Mouse (Mus musculus) forebrain, embryonic 14.5 days (tissue): ENCODE data around the gene Chst11. TPM values are rescaled to one million over a fixed set of nuclear protein-coding genes. Genes with fewer than 3 reads are reported as not detected.

ENCODE experiments used
- ATAC-seq: fragments of 200-750 bp; cut with Nextera tagmentation; 2 replicates; pipeline ENCODE4 v1.8.0; 2017; ENCODE audit warnings: mild to moderate bottlenecking, moderate library complexity
- DNase-seq: peaks from one replicate; pipeline ENCODE4 v3.0.0-alpha.2; 2015; ENCODE audit warnings: low spot score
- H3K27ac ChIP-seq: fragments of 300-500 bp; sonication (generic); 2 replicates; pipeline ENCODE4 v1.5.1; 2014; ENCODE audit warnings: low read depth, mild to moderate bottlenecking, control low read depth, low read length, moderate library complexity
- H3K27me3 ChIP-seq: fragments of 300-500 bp; sonication (generic); replicated peaks from 2 replicates; pipeline ENCODE4 v1.6.1; 2014; ENCODE audit warnings: low read length, control low read depth, mixed read lengths; ENCODE audit not compliant: control insufficient read depth, insufficient read depth
- H3K36me3 ChIP-seq: fragments of 300-500 bp; sonication (generic); 2 replicates; pipeline ENCODE4 v1.6.1; 2014; ENCODE audit warnings: low read length, control low read depth; ENCODE audit not compliant: control insufficient read depth, insufficient read depth
- H3K4me1 ChIP-seq: fragments of 300-500 bp; sonication (generic); 2 replicates; pipeline ENCODE4 v1.6.1; 2014; ENCODE audit warnings: antibody characterized with exemption, low read length, control low read depth; ENCODE audit not compliant: control insufficient read depth, insufficient read depth
- H3K4me2 ChIP-seq: fragments of 300-500 bp; sonication (generic); 2 replicates; pipeline ENCODE4 v1.6.1; 2014; ENCODE audit warnings: mild to moderate bottlenecking, control low read depth, low read length
- H3K4me3 ChIP-seq: fragments of 300-500 bp; sonication (generic); 2 replicates; pipeline ENCODE4 v1.5.1; 2014; ENCODE audit warnings: low read depth, low read length, control low read depth
- H3K9ac ChIP-seq: fragments of 300-500 bp; sonication (generic); 2 replicates; pipeline ENCODE4 v1.6.1; 2014; ENCODE audit warnings: mild to moderate bottlenecking, low read length, control low read depth, moderate library complexity
- H3K9me3 ChIP-seq: fragments of 300-500 bp; sonication (generic); replicated peaks from 2 replicates; pipeline ENCODE4 v1.6.1; 2016; ENCODE audit warnings: low read length, control low read depth, mixed read lengths; ENCODE audit not compliant: control insufficient read depth
- WGBS: fragments of 180-500 bp; shearing (Covaris S2); extraction: QIAGEN DNeasy Blood & Tissue Kit; methylation state at CpG from one replicate; pipeline ENCODE4 v1.1.7; 2014; 5-methylcytosine and 5-hydroxymethylcytosine counted together
- polyA plus RNA-seq: library from polyadenylated mRNA; unstranded; fragments of >200 nt; fragmentation: Nextera tagmentation; extraction: Ambion mirVana; gene quantifications from 2 replicates; pipeline ENCODE4 v1.2.1, GENCODE M21; 2014

The Chst11 gene
- polyA plus RNA-seq, 1 experiment from 2014 or later: 4.2 TPM

DNA sequence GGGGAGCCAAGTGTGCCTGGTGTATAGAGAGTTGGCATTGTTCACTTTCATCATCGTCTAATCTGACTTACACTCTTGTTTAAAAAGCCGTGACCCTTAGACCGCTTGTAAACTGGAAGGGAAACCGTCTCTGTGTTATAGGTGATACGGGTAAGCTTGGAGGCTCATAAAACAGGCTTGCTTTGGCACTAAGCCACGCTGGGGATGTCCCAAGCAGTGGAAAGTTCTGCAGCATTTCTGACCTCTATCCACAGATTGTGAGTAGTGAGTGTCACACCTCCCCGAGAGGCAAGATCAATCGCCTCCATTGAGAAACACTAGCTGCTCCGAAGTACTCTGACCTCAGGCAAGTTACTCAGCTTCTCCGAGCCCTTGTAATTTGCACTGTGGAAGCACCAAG, 47.3 kb downstream of the Chst11 start:
- no peak overlapping the region for H3K27ac ChIP-seq
- ATAC-seq: no peak

DNA sequence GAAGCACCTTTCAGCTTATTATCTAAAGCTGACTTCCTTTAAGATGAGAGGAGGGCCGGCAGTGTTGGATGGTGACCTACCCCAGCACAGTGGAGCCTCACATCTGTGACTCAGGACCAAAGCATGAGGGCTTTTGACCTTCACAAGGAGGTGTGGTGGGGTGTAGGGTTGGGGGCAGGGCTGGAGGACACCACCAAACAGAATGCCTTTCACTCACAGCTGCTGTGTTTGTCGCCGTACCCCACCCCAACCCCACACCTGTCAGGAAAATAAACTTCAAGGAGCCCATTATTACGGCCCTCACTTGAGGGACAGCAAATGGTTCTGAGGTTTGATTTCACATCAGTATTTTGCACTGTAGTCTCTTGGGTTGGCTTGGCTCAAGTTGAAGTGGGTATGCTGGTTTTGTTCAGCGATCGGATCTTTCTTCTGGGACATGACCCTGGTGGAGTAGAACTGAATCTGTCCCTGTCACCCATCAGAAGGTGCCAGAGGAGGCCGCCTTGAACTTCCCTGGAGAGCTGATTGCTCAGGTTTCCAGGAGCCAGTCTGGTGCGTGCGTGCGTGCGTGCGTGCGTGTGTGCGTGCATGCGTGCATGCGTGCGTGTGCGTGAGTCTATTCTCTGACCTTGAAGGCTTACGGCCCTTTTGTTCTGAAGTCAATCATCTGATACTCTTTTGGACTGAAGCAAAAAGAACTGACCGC, 51.2 kb downstream of the Chst11 start:
- no peak overlapping the region for H3K4me2 ChIP-seq
- ATAC-seq (no peak), DNase-seq (no peak)
- WGBS: 74% methylated on average over 20 of the region's 20 CpGs
- H3K9me3 ChIP-seq: no peaks in the 10 kb centered on the region
- H3K27ac ChIP-seq: no peak overlapping the region
- H3K9ac ChIP-seq: no peak overlapping the region
- no peaks in the 10 kb centered on the region for H3K36me3 ChIP-seq
- H3K4me3 ChIP-seq: no peak overlapping the region
- no peaks in the 10 kb centered on the region for H3K27me3 ChIP-seq
- no peaks in the 10 kb centered on the region; the same call in 1 of the 2 replicates for H3K4me1 ChIP-seq

More for the DNA sequence above, 47.3 kb downstream of the Chst11 start:
- 82% methylated on average over 10 of the region's 10 CpGs for WGBS
- Histone ChIP-seq H3K4me3 (no peak overlapping the region), H3K9ac (no peak overlapping the region), H3K27me3 (no peaks in the 10 kb centered on the region), H3K4me1 (no peaks in the 10 kb centered on the region; the same call in 1 of the 2 replicates), H3K36me3 (no peaks in the 10 kb centered on the region), H3K9me3 (no peaks in the 10 kb centered on the region), H3K4me2 (no peak overlapping the region)
- DNase-seq: no peak

DNA sequence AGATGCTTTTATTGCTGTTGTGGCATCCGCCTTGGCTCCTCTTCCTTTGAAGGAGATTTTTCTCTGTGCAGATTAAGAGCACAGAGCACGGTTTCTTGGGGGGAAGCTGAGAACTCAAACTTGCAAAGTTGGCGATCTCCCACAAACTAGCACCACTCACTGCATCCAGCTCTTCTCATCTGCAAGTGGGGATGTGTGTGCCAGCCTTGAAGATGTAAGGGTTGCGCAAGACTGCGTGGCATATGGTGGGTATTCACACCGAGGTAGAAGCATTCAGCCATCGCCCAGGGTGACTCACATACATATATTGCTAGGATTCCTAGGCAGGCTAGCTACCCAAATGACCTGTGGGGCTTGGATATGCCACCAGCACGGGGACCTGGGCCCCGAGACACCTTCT, 52.9 kb downstream of the Chst11 start:
- DNase-seq (no peak), ATAC-seq (no peak)
- no peak overlapping the region for H3K4me2 ChIP-seq
- H3K4me3 ChIP-seq: no peak overlapping the region
- no peak overlapping the region for H3K27ac ChIP-seq
- WGBS: 83% methylated on average over 9 of the region's 9 CpGs
- H3K4me1 ChIP-seq: peaks cover 12% of the 10 kb centered on the region
- H3K9ac ChIP-seq: no peak overlapping the region
- H3K27me3 ChIP-seq: no peaks in the 10 kb centered on the region
- H3K36me3 ChIP-seq: no peaks in the 10 kb centered on the region
- no peaks in the 10 kb centered on the region for H3K9me3 ChIP-seq

GRCm38 (mm10) chr10:83039414-83039813, 54.1 kb downstream of the Chst11 start:
- Histone ChIP-seq H3K4me3 (no peak overlapping the region), H3K9ac (no peak overlapping the region), H3K9me3 (no peaks in the 10 kb centered on the region), H3K4me1 (peaks cover 13% of the 10 kb centered on the region), H3K27ac (no peak overlapping the region), H3K36me3 (no peaks in the 10 kb centered on the region), H3K27me3 (no peaks in the 10 kb centered on the region), H3K4me2 (no peak overlapping the region)
- WGBS: 85% methylated on average over 10 of the region's 10 CpGs
- ATAC-seq: no peak
- DNase-seq: no peak

DNA sequence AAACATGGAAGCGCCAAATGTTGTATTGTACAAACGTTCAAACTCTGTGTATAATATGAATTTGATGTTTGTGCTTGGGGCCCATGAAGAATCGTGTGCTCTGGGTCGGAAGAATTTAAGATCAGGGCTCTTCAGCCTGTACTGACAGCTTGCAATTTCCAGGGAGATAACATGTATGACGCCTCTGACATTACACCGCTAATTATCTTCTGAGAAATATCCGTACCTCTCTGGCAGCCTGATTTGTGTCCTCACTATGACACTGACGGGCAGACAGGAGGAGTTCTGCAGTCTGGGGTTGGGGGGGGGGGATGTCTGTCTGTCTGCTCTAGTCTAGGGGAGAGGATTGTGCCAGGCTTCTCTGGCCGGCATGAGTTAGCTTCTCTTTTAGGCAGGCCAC, 56.6 kb downstream of the Chst11 start:
- no peaks in the 10 kb centered on the region for H3K9me3 ChIP-seq
- no peak overlapping the region for H3K4me3 ChIP-seq
- DNase-seq: no peak
- H3K4me1 ChIP-seq: peaks cover 13% of the 10 kb centered on the region
- WGBS: 61% methylated on average over 9 of the region's 9 CpGs
- no peak overlapping the region for H3K9ac ChIP-seq
- peak; percentile 22 for ATAC-seq
- H3K36me3 ChIP-seq: no peaks in the 10 kb centered on the region
- H3K27ac ChIP-seq: no peak overlapping the region
- H3K4me2 ChIP-seq: no peak overlapping the region
- no peaks in the 10 kb centered on the region for H3K27me3 ChIP-seq

- H3K4me1 ChIP-seq: peaks cover 13% of the 10 kb centered on the region
- H3K27me3 ChIP-seq: no peaks in the 10 kb centered on the region
- ATAC-seq (peak; percentile 43), DNase-seq (peak; percentile 27)
- H3K36me3 ChIP-seq: no peaks in the 10 kb centered on the region
- 0 out of 2 replicates have a peak overlapping the region, but pooled peaks have one; percentile 39 for H3K27ac ChIP-seq
- H3K9ac ChIP-seq: no peak overlapping the region
- H3K4me3 ChIP-seq: no peak overlapping the region
- no peaks in the 10 kb centered on the region for H3K9me3 ChIP-seq
- 12% methylated on average over 10 of the region's 10 CpGs for WGBS
- no peak overlapping the region for H3K4me2 ChIP-seq
Observed at GRCm38 (mm10) chr10:83042613-83043477, 57.5 kb downstream of the Chst11 start.

- Histone ChIP-seq H3K27ac (0 out of 2 replicates have a peak overlapping the region, but pooled peaks have one; percentile 2), H3K9me3 (no peaks in the 10 kb centered on the region), H3K36me3 (no peaks in the 10 kb centered on the region), H3K9ac (no peak overlapping the region), H3K27me3 (no peaks in the 10 kb centered on the region), H3K4me1 (peaks cover 13% of the 10 kb centered on the region), H3K4me2 (no peak overlapping the region), H3K4me3 (no peak overlapping the region)
- DNase-seq (no peak), ATAC-seq (no peak)
- 70% methylated on average over 2 of the region's 2 CpGs for WGBS
Observed at GRCm38 (mm10) chr10:83043478-83044259, 58.4 kb downstream of the Chst11 start.

GRCm38 (mm10) chr10:83049174-83049780, 64.0 kb downstream of the Chst11 start:
- Histone ChIP-seq H3K4me3 (no peak overlapping the region), H3K9ac (peak overlapping the region; percentile 32; the same call in 1 of the 2 replicates), H3K4me2 (peak overlapping the region; percentile 18; the same call in 1 of the 2 replicates), H3K4me1 (no peaks in the 10 kb centered on the region), H3K9me3 (no peaks in the 10 kb centered on the region), H3K27ac (peak overlapping the region; percentile 70), H3K36me3 (no peaks in the 10 kb centered on the region), H3K27me3 (no peaks in the 10 kb centered on the region)
- ATAC-seq (peak; percentile 85), DNase-seq (peak; percentile 74)
- WGBS: 66% methylated on average over 12 of the region's 12 CpGs
